Mouse (Mus musculus): Measurements from ENCODE around the gene Hacd2. TPM values are rescaled to one million over a fixed set of nuclear protein-coding genes. Genes with fewer than 3 reads are reported as not detected.

Gene Hacd2
- polyA plus RNA-seq, 1 experiment, result 36.1 TPM

DNA sequence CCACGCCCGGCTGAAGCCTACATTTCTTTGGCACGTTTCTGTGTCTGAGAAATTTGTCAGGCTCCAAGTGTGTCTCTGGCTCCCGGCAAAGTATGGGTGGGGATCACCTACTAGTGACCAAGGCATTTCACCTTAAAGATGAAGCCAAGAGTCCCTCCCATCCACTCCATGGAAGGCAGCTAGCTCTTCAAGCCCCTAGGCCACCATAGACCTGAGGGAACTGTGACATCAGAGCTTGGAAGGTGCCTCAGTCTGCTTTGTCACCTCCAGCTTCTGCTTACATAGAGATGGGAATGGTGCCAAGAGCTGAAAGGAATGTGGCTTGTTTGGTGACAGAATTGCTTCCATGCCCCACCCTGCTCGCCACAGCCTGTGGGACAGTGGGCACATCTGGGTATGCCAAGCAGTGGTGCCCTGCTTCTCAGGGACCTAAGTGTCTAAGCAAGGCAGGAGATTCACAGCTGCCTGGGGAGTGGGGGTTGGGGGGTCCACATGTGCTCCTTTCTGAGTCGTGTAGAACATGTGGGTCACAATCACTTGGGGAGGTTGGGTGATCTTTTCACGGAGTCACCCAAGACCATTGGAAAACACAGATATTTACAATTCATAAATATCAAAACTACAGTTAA is 94.2 kb downstream of the Hacd2 start:
- no peaks in the 10 kb centered on the region for H3K79me2 ChIP-seq (ENCODE audit: control insufficient read depth, insufficient read depth)
- no peak for TF ChIP-seq USF1 (IDR thresholded peaks at IDR 0.05; ENCODE audit: low read depth)
- no peak for TF ChIP-seq MYOG (IDR thresholded peaks at IDR 0.05; ENCODE audit: control insufficient read depth in 1 of 3, insufficient read depth in 1 of 3, insufficient read length in 2 of 3, low read depth in 2 of 3)
- TF ChIP-seq SRF (IDR thresholded peaks at IDR 0.05; ENCODE audit: control insufficient read depth, insufficient read length, low read depth), result no peak
- no peak for TF ChIP-seq REST (IDR thresholded peaks at IDR 0.05; ENCODE audit: insufficient read depth, insufficient read length)
- no peak for TF ChIP-seq E2F4 (IDR thresholded peaks at IDR 0.05; ENCODE audit: insufficient read depth)
- TF ChIP-seq POLR2AphosphoS2 (IDR thresholded peaks at IDR 0.05; ENCODE audit: insufficient read length, low read depth), result no peak
- no peak overlapping the region for H3K4me3 ChIP-seq

DNA sequence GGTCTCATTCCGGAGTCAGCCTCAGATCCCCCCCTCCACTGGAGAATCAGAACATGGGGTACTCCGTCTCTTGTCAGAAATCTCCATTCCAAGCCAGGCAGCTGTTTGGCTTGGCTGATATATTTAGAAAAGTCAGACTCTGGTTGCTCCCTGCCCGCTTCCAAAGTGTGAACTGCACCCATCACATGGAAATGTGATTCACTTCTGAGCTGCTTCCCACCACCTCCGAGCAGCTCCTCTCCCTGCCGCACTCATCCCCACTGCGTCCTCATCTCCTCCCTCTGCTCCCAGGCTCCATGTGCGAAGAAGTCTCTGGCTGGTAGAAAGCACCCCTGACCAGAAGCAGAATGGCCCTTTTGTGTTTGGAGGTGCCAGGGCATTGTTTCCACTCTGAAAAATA is 95.2 kb downstream of the Hacd2 start:
- peaks cover under 1% of the 10 kb centered on the region for H3K27me3 ChIP-seq (ENCODE audit: control insufficient read depth, insufficient read depth, insufficient read length)
- no peaks in the 10 kb centered on the region for H3K36me3 ChIP-seq (ENCODE audit: control insufficient read depth, insufficient read depth)
- no peak overlapping the region for H3K4me2 ChIP-seq (ENCODE audit: low read depth)
- H3ac ChIP-seq (ENCODE audit: control insufficient read depth, insufficient read length), result no peak overlapping the region
- H3K4me3 ChIP-seq, result no peak overlapping the region
- no peak for TF ChIP-seq MAX (IDR thresholded peaks at IDR 0.05; ENCODE audit: low read depth)
- no peak for TF ChIP-seq MYOD1 (IDR thresholded peaks at IDR 0.05; ENCODE audit: control insufficient read depth in 1 of 3, insufficient read length in 2 of 3, low read depth in 2 of 3)
- no peak for TF ChIP-seq POLR2A (IDR thresholded peaks at IDR 0.05; ENCODE audit: insufficient read length, low read depth)
- TF ChIP-seq USF1 (IDR thresholded peaks at IDR 0.05; ENCODE audit: low read depth), result no peak
- no peak for TF ChIP-seq CEBPB (IDR thresholded peaks at IDR 0.05; ENCODE audit: insufficient read depth, poor library complexity, severe bottlenecking)
- no peak for TF ChIP-seq SRF (IDR thresholded peaks at IDR 0.05; ENCODE audit: control insufficient read depth, insufficient read length, low read depth)
- no peak for TF ChIP-seq E2F4 (IDR thresholded peaks at IDR 0.05; ENCODE audit: insufficient read depth)
- TF ChIP-seq TCF3 (IDR thresholded peaks at IDR 0.05; ENCODE audit: insufficient read length, low read depth), result no peak
- TF ChIP-seq REST (IDR thresholded peaks at IDR 0.05; ENCODE audit: insufficient read depth, insufficient read length), result no peak
- TF ChIP-seq TCF12 (IDR thresholded peaks at IDR 0.05; ENCODE audit: insufficient read depth, poor library complexity, severe bottlenecking), result no peak
- no peak for TF ChIP-seq POLR2AphosphoS2 (IDR thresholded peaks at IDR 0.05; ENCODE audit: insufficient read length, low read depth)
- no peak for TF ChIP-seq MYOG (IDR thresholded peaks at IDR 0.05; ENCODE audit: control insufficient read depth in 1 of 3, insufficient read depth in 1 of 3, insufficient read length in 2 of 3, low read depth in 2 of 3)
- no peaks in the 10 kb centered on the region for H3K79me2 ChIP-seq (ENCODE audit: control insufficient read depth, insufficient read depth)

More for the DNA sequence above, 94.2 kb downstream of the Hacd2 start:
- Histone ChIP-seq H3K4me2 (ENCODE audit: low read depth) (no peak overlapping the region), H3K36me3 (ENCODE audit: control insufficient read depth, insufficient read depth) (no peaks in the 10 kb centered on the region), H3ac (ENCODE audit: control insufficient read depth, insufficient read length) (no peak overlapping the region), H3K27me3 (ENCODE audit: control insufficient read depth, insufficient read depth, insufficient read length) (no peaks in the 10 kb centered on the region)

DNA sequence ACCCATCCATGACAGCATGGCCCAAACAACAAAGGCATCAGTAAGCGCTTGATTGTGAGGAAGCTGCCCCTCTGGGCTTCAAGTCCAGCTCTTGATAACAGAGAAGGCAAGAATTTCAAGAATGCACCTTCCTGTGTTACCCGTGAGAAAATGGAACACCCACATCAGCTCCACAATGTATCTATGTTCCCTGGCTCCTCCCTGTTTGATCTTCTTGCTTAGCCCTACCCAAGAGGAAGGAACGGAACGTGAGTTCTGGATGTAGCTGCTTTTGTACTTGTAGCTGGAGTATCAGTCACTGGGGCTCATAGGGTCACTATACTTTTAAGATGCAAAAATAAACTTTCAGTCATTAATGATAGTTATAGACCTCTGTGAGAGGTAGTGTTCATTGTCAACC is 98.4 kb downstream of the Hacd2 start:
- H3K4me3 ChIP-seq, result no peak overlapping the region
- TF ChIP-seq REST (IDR thresholded peaks at IDR 0.05; ENCODE audit: insufficient read depth, insufficient read length) (no peak), POLR2AphosphoS2 (IDR thresholded peaks at IDR 0.05; ENCODE audit: insufficient read length, low read depth) (no peak), MYOD1 (IDR thresholded peaks at IDR 0.05; ENCODE audit: control insufficient read depth in 1 of 3, insufficient read length in 2 of 3, low read depth in 2 of 3) (no peak), CEBPB (IDR thresholded peaks at IDR 0.05; ENCODE audit: insufficient read depth, poor library complexity, severe bottlenecking) (no peak), USF1 (IDR thresholded peaks at IDR 0.05; ENCODE audit: low read depth) (no peak), TCF3 (IDR thresholded peaks at IDR 0.05; ENCODE audit: insufficient read length, low read depth) (no peak), POLR2A (IDR thresholded peaks at IDR 0.05; ENCODE audit: insufficient read length, low read depth) (no peak), MYOG (IDR thresholded peaks at IDR 0.05; ENCODE audit: control insufficient read depth in 1 of 3, insufficient read depth in 1 of 3, insufficient read length in 2 of 3, low read depth in 2 of 3) (no peak), TCF12 (IDR thresholded peaks at IDR 0.05; ENCODE audit: insufficient read depth, poor library complexity, severe bottlenecking) (no peak), SRF (IDR thresholded peaks at IDR 0.05; ENCODE audit: control insufficient read depth, insufficient read length, low read depth) (no peak), E2F4 (IDR thresholded peaks at IDR 0.05; ENCODE audit: insufficient read depth) (no peak), MAX (IDR thresholded peaks at IDR 0.05; ENCODE audit: low read depth) (no peak)
- H3K79me2 ChIP-seq (ENCODE audit: control insufficient read depth, insufficient read depth), result no peaks in the 10 kb centered on the region
- no peak overlapping the region for H3K4me2 ChIP-seq (ENCODE audit: low read depth)
- no peak overlapping the region for H3ac ChIP-seq (ENCODE audit: control insufficient read depth, insufficient read length)
- no peaks in the 10 kb centered on the region for H3K36me3 ChIP-seq (ENCODE audit: control insufficient read depth, insufficient read depth)
- peaks cover 19% of the 10 kb centered on the region for H3K27me3 ChIP-seq (ENCODE audit: control insufficient read depth, insufficient read depth, insufficient read length)

DNA sequence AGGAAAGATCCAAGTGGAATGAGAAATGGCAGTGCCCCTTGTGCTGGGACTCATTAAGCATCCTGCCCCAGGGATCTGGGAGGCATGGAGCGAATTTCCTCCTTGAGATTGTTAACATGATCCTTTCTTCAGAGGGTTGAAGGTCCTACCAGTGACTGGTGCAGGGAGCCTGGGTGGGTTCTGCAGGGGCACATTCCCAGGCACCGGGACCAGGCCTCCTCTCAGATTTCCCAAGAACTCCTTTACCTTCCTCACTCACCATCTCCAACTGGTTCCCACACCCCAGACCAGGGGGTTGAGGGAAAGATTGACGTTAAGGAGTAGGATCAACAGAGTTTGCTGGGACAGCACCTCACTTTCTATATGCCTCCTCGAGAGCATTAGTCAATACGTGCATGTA is 105.0 kb downstream of the Hacd2 start:
- H3ac ChIP-seq (ENCODE audit: control insufficient read depth, insufficient read length), result no peak overlapping the region
- H3K79me2 ChIP-seq (ENCODE audit: control insufficient read depth, insufficient read depth), result no peaks in the 10 kb centered on the region
- peaks cover 41% of the 10 kb centered on the region for H3K27me3 ChIP-seq (ENCODE audit: control insufficient read depth, insufficient read depth, insufficient read length)
- H3K4me2 ChIP-seq (ENCODE audit: low read depth), result no peak overlapping the region
- no peak overlapping the region for H3K4me3 ChIP-seq
- no peaks in the 10 kb centered on the region for H3K36me3 ChIP-seq (ENCODE audit: control insufficient read depth, insufficient read depth)
- TF ChIP-seq POLR2A (IDR thresholded peaks at IDR 0.05; ENCODE audit: insufficient read length, low read depth) (no peak), E2F4 (IDR thresholded peaks at IDR 0.05; ENCODE audit: insufficient read depth) (no peak), POLR2AphosphoS2 (IDR thresholded peaks at IDR 0.05; ENCODE audit: insufficient read length, low read depth) (no peak)

DNA sequence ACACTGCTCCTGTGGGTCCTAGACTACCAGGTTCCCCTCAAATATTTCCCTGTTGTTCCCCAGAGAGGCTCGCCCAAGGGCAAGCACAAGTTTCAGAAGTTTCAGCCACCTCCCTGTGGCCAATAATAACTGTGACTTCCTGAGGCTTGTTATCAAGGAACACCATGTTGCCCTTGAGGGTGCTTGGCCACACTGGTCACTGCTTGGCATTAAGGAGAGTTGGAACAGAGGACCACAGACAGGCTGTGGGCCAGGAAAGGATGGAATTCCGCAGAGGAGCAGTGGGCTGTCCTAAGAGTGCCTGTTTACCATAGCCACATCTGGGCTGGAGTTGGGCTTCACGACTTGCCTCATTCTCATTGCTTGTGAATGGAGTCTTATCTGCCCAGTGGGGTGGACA is 107.9 kb downstream of the Hacd2 start:
- no peak overlapping the region for H3K4me2 ChIP-seq (ENCODE audit: low read depth)
- H3K4me3 ChIP-seq, result no peak overlapping the region
- no peak for TF ChIP-seq MAX (IDR thresholded peaks at IDR 0.05; ENCODE audit: low read depth)
- no peak for TF ChIP-seq TCF12 (IDR thresholded peaks at IDR 0.05; ENCODE audit: insufficient read depth, poor library complexity, severe bottlenecking)
- no peak for TF ChIP-seq MYOG (IDR thresholded peaks at IDR 0.05; ENCODE audit: control insufficient read depth in 1 of 3, insufficient read depth in 1 of 3, insufficient read length in 2 of 3, low read depth in 2 of 3)
- TF ChIP-seq REST (IDR thresholded peaks at IDR 0.05; ENCODE audit: insufficient read depth, insufficient read length), result no peak
- TF ChIP-seq POLR2A (IDR thresholded peaks at IDR 0.05; ENCODE audit: insufficient read length, low read depth), result no peak
- no peak for TF ChIP-seq SRF (IDR thresholded peaks at IDR 0.05; ENCODE audit: control insufficient read depth, insufficient read length, low read depth)
- no peak for TF ChIP-seq USF1 (IDR thresholded peaks at IDR 0.05; ENCODE audit: low read depth)
- TF ChIP-seq TCF3 (IDR thresholded peaks at IDR 0.05; ENCODE audit: insufficient read length, low read depth), result no peak
- TF ChIP-seq CEBPB (IDR thresholded peaks at IDR 0.05; ENCODE audit: insufficient read depth, poor library complexity, severe bottlenecking), result no peak
- no peak for TF ChIP-seq POLR2AphosphoS2 (IDR thresholded peaks at IDR 0.05; ENCODE audit: insufficient read length, low read depth)
- TF ChIP-seq MYOD1 (IDR thresholded peaks at IDR 0.05; ENCODE audit: control insufficient read depth in 1 of 3, insufficient read length in 2 of 3, low read depth in 2 of 3), result no peak
- no peak for TF ChIP-seq E2F4 (IDR thresholded peaks at IDR 0.05; ENCODE audit: insufficient read depth)
- H3K36me3 ChIP-seq (ENCODE audit: control insufficient read depth, insufficient read depth), result no peaks in the 10 kb centered on the region
- no peaks in the 10 kb centered on the region for H3K79me2 ChIP-seq (ENCODE audit: control insufficient read depth, insufficient read depth)
- H3K27me3 ChIP-seq (ENCODE audit: control insufficient read depth, insufficient read depth, insufficient read length), result peaks cover 28% of the 10 kb centered on the region
- H3ac ChIP-seq (ENCODE audit: control insufficient read depth, insufficient read length), result no peak overlapping the region
